Mouse (Mus musculus): ENCODE results near the gene Erc2.

DNA sequence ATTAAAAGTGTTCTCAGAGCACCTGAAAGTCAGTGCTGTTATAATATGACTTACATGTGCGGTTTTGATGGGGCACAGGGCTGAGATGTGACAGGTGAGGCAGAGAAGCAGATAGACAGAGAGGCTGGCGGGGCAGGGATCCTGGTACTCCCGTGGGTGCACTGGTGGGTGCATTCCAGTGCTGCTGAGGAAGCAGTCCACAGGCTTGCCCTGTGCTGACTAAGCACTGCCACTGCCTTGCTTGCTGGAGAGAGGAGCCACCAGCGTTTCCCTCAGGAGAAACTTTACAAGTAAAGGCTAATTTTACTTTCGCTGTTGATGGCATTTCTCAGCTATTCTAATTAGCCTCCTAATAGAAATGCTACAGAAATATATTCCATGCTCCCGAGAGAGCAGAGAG lies 45.9 kb downstream of the Erc2 start:
- TF ChIP-seq CTCF (IDR thresholded peaks at IDR 0.05; ENCODE audit: low read depth) (no peak), EP300 (IDR thresholded peaks at IDR 0.05; ENCODE audit: low read depth) (no peak)
